Mouse (Mus musculus) forebrain, embryonic 12.5 days (tissue): ENCODE measurements at regions not wholly inside any gene's neighbourhood (a gene's known extent, or its start where the extent isn't known, plus 50 kb on each side); places are given as distances from the start of the nearest gene placed in this dataset.
A peak's percentile ranks its signal among the peaks of the same experiment; 100 is the strongest.

Experiments
- ATAC-seq: fragments of 200-750 bp; cut with Nextera tagmentation; 2 replicates; pipeline ENCODE4 v1.8.0; 2017; ENCODE audit warnings: moderate TSS enrichment; ENCODE audit not compliant: low FRiP score
- H3K27ac ChIP-seq: fragments of 300-500 bp; sonication (generic); 2 replicates; pipeline ENCODE4 v1.5.1; 2016; ENCODE audit warnings: mild to moderate bottlenecking
- H3K27me3 ChIP-seq: fragments of 300-500 bp; sonication (generic); 2 replicates; pipeline ENCODE4 v1.6.1; 2016; ENCODE audit warnings: mild to moderate bottlenecking
- H3K36me3 ChIP-seq: fragments of 300-500 bp; sonication (generic); replicated peaks from 2 replicates; pipeline ENCODE4 v1.6.1; 2016; ENCODE audit warnings: mild to moderate bottlenecking
- H3K4me1 ChIP-seq: fragments of 300-500 bp; sonication (generic); 2 replicates; pipeline ENCODE4 v1.6.1; 2016
- H3K4me2 ChIP-seq: fragments of 300-500 bp; sonication (generic); 2 replicates; pipeline ENCODE4 v1.6.1; 2016; ENCODE audit warnings: mild to moderate bottlenecking, moderate library complexity
- H3K4me3 ChIP-seq: fragments of 300-500 bp; sonication (generic); replicated peaks from 2 replicates; pipeline ENCODE4 v1.5.1; 2016; ENCODE audit warnings: mild to moderate bottlenecking
- H3K9ac ChIP-seq: fragments of 300-500 bp; sonication (generic); 2 replicates; pipeline ENCODE4 v1.6.1; 2016; ENCODE audit warnings: mild to moderate bottlenecking
- H3K9me3 ChIP-seq: fragments of 300-500 bp; sonication (generic); 2 replicates; pipeline ENCODE4 v1.6.1; 2016
- WGBS: fragments of 180-500 bp; shearing (Covaris S2); methylation state at CpG from one replicate; pipeline ENCODE4 v1.1.7; 2016; 5-methylcytosine and 5-hydroxymethylcytosine counted together

DNA sequence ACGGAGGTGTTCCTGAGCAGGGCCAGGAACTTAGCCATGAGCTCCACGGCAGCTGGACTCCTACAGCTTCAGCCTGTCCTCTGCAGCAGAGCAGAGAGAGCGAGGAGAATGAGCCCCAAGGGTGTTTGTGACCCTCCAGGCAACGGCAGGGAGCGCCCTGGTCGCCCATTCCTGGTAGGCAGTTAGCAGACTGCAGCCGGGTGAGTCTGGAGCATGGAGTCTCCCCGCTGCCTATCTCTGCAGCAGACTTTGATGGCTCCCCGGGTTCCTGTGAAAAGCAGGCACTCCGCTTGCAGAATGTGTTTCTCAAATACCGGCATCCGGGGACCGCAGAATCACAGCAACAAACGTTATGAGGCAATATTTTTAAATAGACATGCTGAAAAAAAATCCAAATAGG lies 67.2 kb upstream of the Smyd2 start:
- Histone ChIP-seq H3K36me3 (no peaks in the 10 kb centered on the region), H3K9ac (no peak overlapping the region), H3K27ac (no peak overlapping the region), H3K4me3 (no peak overlapping the region), H3K4me1 (no peaks in the 10 kb centered on the region), H3K4me2 (no peak overlapping the region), H3K27me3 (peaks cover 22% of the 10 kb centered on the region), H3K9me3 (no peaks in the 10 kb centered on the region)
- 56% methylated on average over 14 of the region's 14 CpGs for WGBS
- ATAC-seq, result no peak

DNA sequence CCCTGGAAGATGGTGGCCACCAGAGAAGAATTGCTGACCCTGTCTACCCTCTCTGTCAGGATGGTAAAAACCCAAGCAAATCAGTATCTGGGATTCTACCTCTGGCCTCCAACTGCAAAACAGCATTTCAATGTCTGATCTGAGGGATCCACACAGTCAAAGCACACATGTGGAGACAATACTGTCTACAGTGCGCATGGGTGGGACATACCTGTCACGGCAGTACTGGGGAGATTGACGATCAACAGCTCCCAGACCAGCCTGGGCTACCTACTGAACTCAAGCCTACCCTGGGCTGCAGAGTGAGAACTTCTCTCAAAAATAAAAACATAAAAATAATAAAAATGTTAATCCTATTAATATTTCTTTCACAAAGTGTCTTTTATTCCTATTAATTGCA lies 66.7 kb upstream of the Smyd2 start:
- no peak overlapping the region for H3K4me3 ChIP-seq
- no peaks in the 10 kb centered on the region for H3K9me3 ChIP-seq
- no peak overlapping the region for H3K9ac ChIP-seq
- 96% methylated on average over 3 of the region's 3 CpGs for WGBS
- peaks cover 22% of the 10 kb centered on the region for H3K27me3 ChIP-seq
- no peak for ATAC-seq
- H3K4me2 ChIP-seq, result no peak overlapping the region
- H3K27ac ChIP-seq, result no peak overlapping the region
- H3K4me1 ChIP-seq, result no peaks in the 10 kb centered on the region
- no peaks in the 10 kb centered on the region for H3K36me3 ChIP-seq

DNA sequence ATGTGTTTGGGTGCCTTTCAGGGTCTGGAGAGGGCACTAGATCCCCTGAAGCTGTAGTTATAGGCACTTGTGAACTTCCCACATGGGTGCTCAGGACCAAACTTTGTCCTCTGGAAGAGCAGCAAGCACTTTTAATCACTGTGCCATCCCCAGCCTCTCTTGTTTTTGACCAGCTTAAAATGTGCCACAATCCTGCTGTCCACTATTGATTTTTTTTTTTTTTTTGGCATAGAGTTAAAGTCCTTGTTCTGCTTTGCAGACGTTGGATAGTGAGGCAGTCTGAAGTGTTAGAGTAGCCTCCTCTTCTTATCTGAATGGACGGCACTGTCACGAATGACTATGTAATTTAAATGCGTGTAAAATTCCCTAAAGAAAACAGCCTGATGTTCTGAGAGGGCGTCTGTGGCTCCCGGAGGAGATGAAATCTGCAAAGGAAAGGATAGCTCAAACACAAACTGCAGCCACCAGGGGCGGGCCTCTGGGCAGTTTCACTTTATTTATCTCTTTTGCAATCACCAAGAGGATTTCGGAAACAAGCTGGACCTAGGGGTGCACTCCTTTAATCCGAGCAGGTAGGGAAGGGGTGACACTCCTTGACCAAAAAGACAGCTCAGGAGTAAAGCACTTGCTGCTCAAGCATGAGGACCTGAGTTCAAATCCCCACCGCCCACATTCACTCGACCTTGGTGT lies 63.5 kb upstream of the Smyd2 start:
- Histone ChIP-seq H3K4me1 (no peaks in the 10 kb centered on the region), H3K27ac (no peak overlapping the region), H3K36me3 (no peaks in the 10 kb centered on the region), H3K4me2 (no peak overlapping the region), H3K4me3 (no peak overlapping the region), H3K9ac (no peak overlapping the region), H3K27me3 (peaks cover 16% of the 10 kb centered on the region), H3K9me3 (no peaks in the 10 kb centered on the region)
- no peak for ATAC-seq
- 69% methylated on average over 11 of the region's 11 CpGs for WGBS

DNA sequence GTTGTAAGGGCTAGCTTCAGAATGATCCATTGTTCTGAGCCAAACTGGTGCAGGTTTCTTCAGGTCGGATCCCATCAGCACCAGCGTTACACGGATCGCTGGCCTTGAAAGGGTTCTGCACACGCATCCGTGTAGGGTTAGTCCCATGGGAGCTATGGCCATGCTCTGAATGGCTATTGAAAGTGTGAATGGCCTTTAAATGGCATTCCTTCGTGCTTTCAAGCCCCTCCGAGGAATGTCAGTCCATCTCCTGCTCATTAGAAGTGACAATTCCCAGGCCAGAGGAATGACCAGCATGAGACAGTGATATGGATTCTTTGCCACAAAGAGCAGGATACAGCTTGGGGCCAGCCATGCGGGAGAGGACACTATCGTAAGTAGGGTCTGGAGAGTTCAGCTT lies 56.1 kb upstream of the Smyd2 start:
- H3K36me3 ChIP-seq, result no peaks in the 10 kb centered on the region
- H3K27me3 ChIP-seq, result peaks cover 8% of the 10 kb centered on the region
- no peaks in the 10 kb centered on the region for H3K9me3 ChIP-seq
- H3K4me3 ChIP-seq, result no peak overlapping the region
- WGBS, result 30% methylated on average over 10 of the region's 10 CpGs
- H3K9ac ChIP-seq, result no peak overlapping the region
- H3K27ac ChIP-seq, result no peak overlapping the region
- no peak for ATAC-seq
- no peak overlapping the region for H3K4me2 ChIP-seq
- H3K4me1 ChIP-seq, result peaks cover 10% of the 10 kb centered on the region; the same call in 1 of the 2 replicates

DNA sequence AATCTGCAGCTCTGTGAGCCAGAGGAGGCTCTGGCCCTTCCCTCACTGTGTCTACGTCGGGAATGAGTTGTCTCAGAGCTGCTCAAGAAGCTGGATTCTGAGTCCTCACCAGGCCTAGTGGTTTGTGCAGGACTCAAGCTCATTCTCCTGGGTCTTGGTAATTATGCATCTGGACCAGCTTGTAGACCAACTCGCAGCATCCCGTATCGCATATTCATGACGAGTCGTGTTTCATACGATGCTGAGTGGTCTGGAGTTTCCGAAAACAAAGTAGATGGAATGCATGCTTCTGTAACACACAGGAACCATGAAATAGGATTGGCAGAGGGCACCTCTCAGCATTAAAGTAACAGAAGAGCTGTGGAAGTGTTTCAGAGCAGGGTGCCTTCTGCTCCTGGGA lies 53.5 kb upstream of the Smyd2 start:
- no peak for ATAC-seq
- Histone ChIP-seq H3K9ac (no peak overlapping the region), H3K4me3 (no peak overlapping the region), H3K27me3 (peaks cover 16% of the 10 kb centered on the region), H3K9me3 (no peaks in the 10 kb centered on the region), H3K27ac (no peak overlapping the region), H3K4me1 (peaks cover 14% of the 10 kb centered on the region), H3K36me3 (no peaks in the 10 kb centered on the region), H3K4me2 (no peak overlapping the region)
- WGBS, result 82% methylated on average over 9 of the region's 9 CpGs

DNA sequence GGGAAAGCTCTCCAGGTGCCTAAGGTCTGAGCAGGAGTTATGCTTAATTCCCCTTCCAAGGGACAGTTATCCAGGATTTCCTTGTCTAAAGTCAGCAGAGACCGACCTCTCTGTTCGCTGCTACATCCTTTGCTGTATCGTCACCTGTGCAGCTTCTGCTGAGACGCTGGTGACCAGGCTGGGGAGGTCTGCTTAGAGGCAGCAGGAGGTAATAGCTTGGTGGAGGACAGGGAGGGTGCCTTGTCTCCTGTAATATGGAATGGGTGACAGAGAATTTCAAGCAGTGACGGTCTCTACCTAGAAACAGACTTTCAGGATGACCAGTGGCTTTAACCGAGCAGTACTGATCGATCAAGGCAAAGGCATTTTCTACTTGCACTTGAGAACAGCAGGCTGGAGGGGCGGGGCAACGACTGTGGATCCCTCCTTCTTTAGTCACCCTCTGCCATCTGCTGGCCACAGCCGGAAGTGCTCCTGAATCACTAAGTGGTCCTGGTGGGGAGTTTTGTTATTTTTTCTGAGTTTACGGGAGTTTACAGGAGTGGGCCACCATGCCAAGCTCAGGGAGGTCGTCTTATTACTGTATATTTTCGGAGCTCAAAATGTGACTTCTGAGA lies 50.7 kb upstream of the Smyd2 start:
- H3K9me3 ChIP-seq, result no peaks in the 10 kb centered on the region
- peak; percentile 84 for ATAC-seq
- 15% methylated on average over 13 of the region's 13 CpGs for WGBS
- H3K9ac ChIP-seq, result no peak overlapping the region
- no peaks in the 10 kb centered on the region for H3K36me3 ChIP-seq
- H3K4me1 ChIP-seq, result peaks cover 8% of the 10 kb centered on the region
- no peak overlapping the region for H3K27ac ChIP-seq
- peaks cover 16% of the 10 kb centered on the region for H3K27me3 ChIP-seq
- peak overlapping the region; percentile 35 for H3K4me2 ChIP-seq
- no peak overlapping the region for H3K4me3 ChIP-seq
